Mouse (Mus musculus): ENCODE measurements at regions not wholly inside any gene's neighbourhood (a gene's known extent, or its start where the extent isn't known, plus 50 kb on each side); places are given as distances from the start of the nearest gene placed in this dataset.
A peak's percentile ranks its signal among the peaks of the same experiment; 100 is the strongest.

DNA sequence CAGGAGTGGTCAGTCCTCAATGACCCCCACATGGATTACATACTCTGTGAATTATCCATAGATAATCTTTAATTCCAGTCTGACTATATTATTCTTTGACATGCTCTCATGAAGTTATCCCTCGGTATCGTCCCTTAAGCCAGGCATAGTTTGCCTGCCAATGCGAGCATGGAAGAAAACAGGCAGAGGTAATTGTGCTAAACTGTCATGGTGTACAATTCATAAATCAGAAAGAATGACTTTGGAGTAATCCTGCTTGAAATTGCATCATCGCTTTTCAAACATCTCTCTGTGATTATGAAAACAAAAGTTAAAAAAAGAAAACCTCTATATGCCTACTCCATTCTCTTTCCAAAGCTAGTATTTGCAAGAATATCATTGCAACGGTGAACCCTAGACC, 307.9 kb upstream of the Ubash3b start:
- peak overlapping the region; percentile 82 for H3K27ac ChIP-seq
- H3K36me3 ChIP-seq, result no peaks in the 10 kb centered on the region
- peaks cover 19% of the 10 kb centered on the region for H3K4me1 ChIP-seq
- H3K9ac ChIP-seq, result no peak overlapping the region
- H3K4me3 ChIP-seq, result no peak overlapping the region
- WGBS, result 51% methylated on average over 5 of the region's 5 CpGs
- no peaks in the 10 kb centered on the region for H3K27me3 ChIP-seq
- ATAC-seq (ENCODE audit: insufficient number of reproducible peaks, low FRiP score, low TSS enrichment, low read depth), result no peak
- H3K9me3 ChIP-seq, result no peaks in the 10 kb centered on the region
- H3K4me2 ChIP-seq, result 0 out of 2 replicates have a peak overlapping the region, but pooled peaks have one; percentile 1

DNA sequence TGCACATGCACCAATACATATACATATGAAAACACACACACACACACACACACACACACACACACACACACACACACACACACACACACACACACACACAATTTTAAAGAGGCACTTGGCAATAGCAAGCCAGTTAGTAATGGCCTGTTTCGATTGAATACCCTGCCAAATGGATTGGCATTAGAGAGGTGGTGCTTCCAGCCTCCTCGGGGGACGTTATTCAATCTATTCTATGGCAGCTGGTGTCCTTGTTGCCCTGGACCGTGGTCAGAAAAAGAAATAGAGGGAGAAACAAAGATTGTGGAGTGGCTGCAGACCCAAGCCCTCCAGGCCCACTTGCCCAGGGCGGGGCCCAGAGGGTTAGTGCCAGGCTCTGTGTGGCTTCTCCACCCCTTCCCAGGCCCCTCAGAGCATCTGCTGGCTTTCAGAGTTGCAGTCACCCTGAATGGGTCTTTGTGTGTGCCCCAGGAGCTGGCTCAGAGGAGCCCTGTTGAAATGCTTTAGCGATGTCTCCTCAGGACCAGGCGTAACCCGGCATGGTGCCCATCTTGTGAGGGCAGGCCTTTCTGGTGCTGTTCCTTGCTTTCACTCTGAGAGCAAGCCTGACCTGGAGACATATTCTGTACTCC, 302.7 kb upstream of the Ubash3b start:
- no peaks in the 10 kb centered on the region for H3K27me3 ChIP-seq
- no peak overlapping the region for H3K4me2 ChIP-seq
- no peak; the same call in 1 of the 2 replicates for ATAC-seq (ENCODE audit: insufficient number of reproducible peaks, low FRiP score, low TSS enrichment, low read depth)
- H3K4me1 ChIP-seq, result peaks cover 12% of the 10 kb centered on the region
- H3K9ac ChIP-seq, result no peak overlapping the region
- WGBS, result 69% methylated on average over 8 of the region's 8 CpGs
- H3K9me3 ChIP-seq, result no peaks in the 10 kb centered on the region
- H3K4me3 ChIP-seq, result no peak overlapping the region
- H3K36me3 ChIP-seq, result no peaks in the 10 kb centered on the region
- H3K27ac ChIP-seq, result no peak overlapping the region

DNA sequence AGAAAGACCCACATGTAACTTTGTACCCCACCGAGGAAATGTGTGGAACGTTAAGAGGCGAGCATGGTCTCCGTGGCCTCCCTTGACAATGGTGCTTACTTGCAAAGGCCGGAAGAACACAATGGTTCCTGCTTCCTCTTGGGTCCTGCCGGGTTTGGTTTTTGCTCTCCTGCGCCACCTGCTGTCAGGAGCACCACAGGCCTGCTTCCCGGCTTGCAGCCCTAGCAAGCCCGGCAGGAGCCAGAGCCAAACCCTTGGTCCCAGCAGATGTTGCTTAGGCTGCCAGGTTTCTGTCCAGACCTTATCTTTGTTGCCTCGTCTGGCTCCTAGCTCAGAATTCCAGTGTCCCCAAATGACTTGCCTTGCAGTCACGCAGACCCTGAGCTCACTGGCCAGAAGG, 300.2 kb upstream of the Ubash3b start:
- WGBS, result 9% methylated on average over 11 of the region's 11 CpGs

DNA sequence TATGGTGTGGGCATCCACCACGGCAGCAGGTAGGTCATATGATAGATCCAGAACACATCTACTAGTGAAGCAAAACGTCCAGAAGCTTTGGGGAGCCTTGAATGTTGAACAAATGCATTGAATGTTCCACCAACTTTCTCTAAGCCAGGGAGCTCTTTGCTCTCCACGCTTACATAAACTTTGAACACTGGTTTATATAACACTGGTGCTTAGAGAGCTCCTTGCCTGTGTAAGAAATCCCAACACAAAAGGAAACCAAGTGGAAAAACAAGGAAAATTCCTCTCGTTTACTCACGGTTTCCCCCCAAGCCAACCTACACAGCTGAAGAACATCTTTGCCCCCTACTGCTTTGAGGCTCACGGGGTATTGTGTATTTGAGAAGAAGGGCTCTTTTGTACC, 299.2 kb upstream of the Ubash3b start:
- no peaks in the 10 kb centered on the region for H3K27me3 ChIP-seq
- no peaks in the 10 kb centered on the region for H3K9me3 ChIP-seq
- WGBS, result 79% methylated on average over 6 of the region's 6 CpGs
- no peaks in the 10 kb centered on the region for H3K36me3 ChIP-seq
- ATAC-seq (ENCODE audit: insufficient number of reproducible peaks, low FRiP score, low TSS enrichment, low read depth), result no peak
- H3K9ac ChIP-seq, result no peak overlapping the region
- no peak overlapping the region for H3K4me2 ChIP-seq
- peaks cover 10% of the 10 kb centered on the region for H3K4me1 ChIP-seq
- H3K4me3 ChIP-seq, result no peak overlapping the region
- H3K27ac ChIP-seq, result no peak overlapping the region

More for the DNA sequence above, 300.2 kb upstream of the Ubash3b start:
- ATAC-seq (ENCODE audit: insufficient number of reproducible peaks, low FRiP score, low TSS enrichment, low read depth), result peak; percentile 55; the same call in 1 of the 2 replicates
- H3K27ac ChIP-seq, result peak overlapping the region; percentile 69
- H3K4me3 ChIP-seq, result no peak overlapping the region
- peaks cover 10% of the 10 kb centered on the region for H3K4me1 ChIP-seq
- no peak overlapping the region for H3K9ac ChIP-seq
- no peak overlapping the region for H3K4me2 ChIP-seq
- H3K27me3 ChIP-seq, result no peaks in the 10 kb centered on the region
- H3K9me3 ChIP-seq, result no peaks in the 10 kb centered on the region
- no peaks in the 10 kb centered on the region for H3K36me3 ChIP-seq

DNA sequence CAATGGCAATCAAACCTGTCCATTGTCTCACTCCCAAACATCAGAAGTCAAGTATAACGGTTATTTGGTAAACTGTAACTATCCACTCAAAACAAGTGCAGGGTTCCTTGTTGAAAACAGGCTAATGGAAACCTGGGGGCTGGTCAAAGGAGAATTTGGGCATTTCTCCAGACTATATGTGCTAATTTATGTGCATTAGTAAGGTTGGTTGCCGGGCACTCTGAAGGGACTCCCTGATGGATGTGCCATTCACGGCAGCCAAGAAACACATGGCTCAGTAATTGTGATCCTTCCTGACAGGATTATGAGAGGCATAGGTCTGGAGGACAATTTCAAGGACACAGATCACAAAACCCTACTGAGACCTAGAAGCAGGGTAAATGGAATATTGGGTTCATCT, 295.5 kb upstream of the Ubash3b start:
- Histone ChIP-seq H3K4me2 (no peak overlapping the region), H3K9me3 (no peaks in the 10 kb centered on the region), H3K27me3 (no peaks in the 10 kb centered on the region), H3K36me3 (no peaks in the 10 kb centered on the region), H3K9ac (no peak overlapping the region), H3K27ac (no peak overlapping the region), H3K4me3 (no peak overlapping the region), H3K4me1 (peaks cover 7% of the 10 kb centered on the region)
- 67% methylated on average over 3 of the region's 3 CpGs for WGBS
- ATAC-seq (ENCODE audit: insufficient number of reproducible peaks, low FRiP score, low TSS enrichment, low read depth), result no peak

DNA sequence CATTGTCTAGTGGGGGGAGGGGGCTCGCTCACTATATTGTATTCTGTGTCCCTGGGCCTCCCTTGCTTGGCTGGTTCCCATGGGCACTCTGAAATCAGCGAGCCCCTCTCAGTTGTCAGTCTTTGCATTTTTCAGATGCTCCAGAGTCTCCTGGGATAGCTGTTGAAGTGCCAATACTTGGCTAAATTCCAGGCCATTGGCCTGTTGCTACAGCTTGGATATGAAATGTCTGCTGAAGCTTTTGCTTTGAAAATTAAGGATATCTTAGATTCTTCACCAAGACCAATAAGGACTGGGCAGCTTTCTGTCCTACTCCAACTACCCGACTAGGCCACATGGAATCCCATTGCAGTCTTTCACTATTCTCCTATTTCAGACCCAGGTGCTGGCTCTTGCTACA, 290.2 kb upstream of the Ubash3b start:
- ATAC-seq (ENCODE audit: insufficient number of reproducible peaks, low FRiP score, low TSS enrichment, low read depth), result no peak
- H3K36me3 ChIP-seq, result no peaks in the 10 kb centered on the region
- no peak overlapping the region for H3K4me3 ChIP-seq
- 74% methylated on average over 3 of the region's 3 CpGs for WGBS
- H3K27me3 ChIP-seq, result no peaks in the 10 kb centered on the region
- H3K4me1 ChIP-seq, result peaks cover 21% of the 10 kb centered on the region
- H3K4me2 ChIP-seq, result no peak overlapping the region
- H3K9ac ChIP-seq, result no peak overlapping the region
- no peak overlapping the region for H3K27ac ChIP-seq
- H3K9me3 ChIP-seq, result no peaks in the 10 kb centered on the region

DNA sequence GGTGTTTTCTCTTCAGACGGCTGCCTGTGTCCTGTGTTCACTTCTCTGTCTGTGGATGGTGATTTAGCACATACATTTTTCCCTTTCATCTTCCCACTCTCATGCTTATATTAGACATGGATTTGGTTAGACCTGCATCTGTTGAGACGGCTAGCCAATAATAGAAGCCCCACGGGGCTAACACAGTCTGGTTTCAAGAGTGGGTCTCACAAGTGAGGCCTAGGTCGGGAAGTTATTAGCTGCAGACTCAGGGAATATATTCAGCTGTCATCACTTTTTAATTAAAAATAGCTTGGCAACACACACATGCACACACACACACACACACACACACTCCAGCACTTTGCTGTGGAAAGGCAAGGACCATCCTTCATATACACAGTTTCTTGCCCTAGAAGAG, 287.7 kb upstream of the Ubash3b start:
- H3K4me3 ChIP-seq, result no peak overlapping the region
- no peaks in the 10 kb centered on the region for H3K9me3 ChIP-seq
- H3K36me3 ChIP-seq, result no peaks in the 10 kb centered on the region
- no peak overlapping the region for H3K9ac ChIP-seq
- WGBS, result 27% methylated on average over 4 of the region's 4 CpGs
- H3K4me2 ChIP-seq, result no peak overlapping the region
- peaks cover 25% of the 10 kb centered on the region for H3K4me1 ChIP-seq
- H3K27me3 ChIP-seq, result no peaks in the 10 kb centered on the region
- ATAC-seq (ENCODE audit: insufficient number of reproducible peaks, low FRiP score, low TSS enrichment, low read depth), result 0 out of 2 replicates have a peak, but pooled peaks have one; percentile 24
- no peak overlapping the region for H3K27ac ChIP-seq

DNA sequence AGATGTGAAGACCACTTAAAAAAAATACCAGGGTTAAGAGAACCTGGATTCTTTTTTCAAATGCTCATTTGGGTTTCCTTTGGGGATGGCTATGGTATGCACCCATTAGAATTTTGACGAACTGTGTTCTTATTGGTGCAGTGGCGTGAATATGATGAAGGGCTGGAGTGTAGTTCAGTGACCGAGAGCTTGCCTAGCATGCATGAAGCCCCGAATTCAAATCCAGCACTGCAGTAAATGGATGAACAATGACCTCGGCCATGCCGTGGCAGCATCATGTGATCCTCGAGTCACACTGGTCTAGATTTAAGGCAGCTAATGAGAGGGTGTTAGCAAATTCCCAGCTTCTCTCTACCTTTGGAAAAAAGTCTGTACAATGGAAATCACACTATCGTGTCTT, 286.4 kb upstream of the Ubash3b start:
- H3K9me3 ChIP-seq, result no peaks in the 10 kb centered on the region
- H3K9ac ChIP-seq, result no peak overlapping the region
- peak overlapping the region; percentile 86 for H3K27ac ChIP-seq
- WGBS, result 56% methylated on average over 8 of the region's 8 CpGs
- H3K4me1 ChIP-seq, result peaks cover 25% of the 10 kb centered on the region
- H3K4me2 ChIP-seq, result peak overlapping the region; percentile 24; the same call in 1 of the 2 replicates
- 0 out of 2 replicates have a peak, but pooled peaks have one; percentile 14 for ATAC-seq (ENCODE audit: insufficient number of reproducible peaks, low FRiP score, low TSS enrichment, low read depth)
- H3K4me3 ChIP-seq, result no peak overlapping the region
- H3K36me3 ChIP-seq, result no peaks in the 10 kb centered on the region
- no peaks in the 10 kb centered on the region for H3K27me3 ChIP-seq

DNA sequence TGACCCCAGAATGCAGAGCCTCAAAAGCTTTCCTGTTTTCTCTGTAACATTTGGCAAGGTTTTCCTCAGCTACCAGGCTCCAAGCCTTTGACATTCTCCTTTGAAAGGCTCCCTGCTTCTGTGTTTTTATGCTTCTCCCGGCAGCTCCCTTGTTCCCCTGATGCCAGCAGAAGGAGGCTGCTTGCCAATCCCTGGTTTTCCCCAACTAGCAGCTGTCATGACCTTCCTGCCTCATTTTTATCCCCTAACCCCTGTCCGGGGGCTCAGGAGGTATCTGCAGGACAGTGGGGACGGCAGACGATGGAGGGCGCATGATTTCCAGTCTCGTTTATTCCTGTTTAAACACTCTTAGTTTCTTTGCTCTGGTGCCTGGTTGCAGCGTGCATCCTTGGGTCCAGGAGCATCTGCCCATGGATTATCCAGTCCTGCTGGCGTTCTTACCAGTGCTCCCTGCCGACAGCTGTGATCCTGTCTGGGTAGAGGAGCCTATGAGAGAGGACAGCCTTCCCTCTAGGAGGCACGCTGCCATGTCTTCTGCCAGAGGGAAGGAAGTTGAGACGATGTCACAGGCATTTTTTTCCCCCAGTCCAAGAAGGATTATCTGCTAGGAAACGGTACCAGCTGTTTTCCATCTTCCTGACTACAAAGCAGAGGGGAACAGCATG, 285.8 kb upstream of the Ubash3b start:
- Histone ChIP-seq H3K27me3 (no peaks in the 10 kb centered on the region), H3K9ac (no peak overlapping the region), H3K4me1 (peaks cover 25% of the 10 kb centered on the region), H3K4me3 (no peak overlapping the region; the same call in 1 of the 2 replicates), H3K36me3 (no peaks in the 10 kb centered on the region), H3K27ac (peak overlapping the region; percentile 86), H3K4me2 (peak overlapping the region; percentile 24), H3K9me3 (no peaks in the 10 kb centered on the region)
- 21% methylated on average over 12 of the region's 12 CpGs for WGBS
- peak; percentile 52; the same call in 1 of the 2 replicates for ATAC-seq (ENCODE audit: insufficient number of reproducible peaks, low FRiP score, low TSS enrichment, low read depth)

DNA sequence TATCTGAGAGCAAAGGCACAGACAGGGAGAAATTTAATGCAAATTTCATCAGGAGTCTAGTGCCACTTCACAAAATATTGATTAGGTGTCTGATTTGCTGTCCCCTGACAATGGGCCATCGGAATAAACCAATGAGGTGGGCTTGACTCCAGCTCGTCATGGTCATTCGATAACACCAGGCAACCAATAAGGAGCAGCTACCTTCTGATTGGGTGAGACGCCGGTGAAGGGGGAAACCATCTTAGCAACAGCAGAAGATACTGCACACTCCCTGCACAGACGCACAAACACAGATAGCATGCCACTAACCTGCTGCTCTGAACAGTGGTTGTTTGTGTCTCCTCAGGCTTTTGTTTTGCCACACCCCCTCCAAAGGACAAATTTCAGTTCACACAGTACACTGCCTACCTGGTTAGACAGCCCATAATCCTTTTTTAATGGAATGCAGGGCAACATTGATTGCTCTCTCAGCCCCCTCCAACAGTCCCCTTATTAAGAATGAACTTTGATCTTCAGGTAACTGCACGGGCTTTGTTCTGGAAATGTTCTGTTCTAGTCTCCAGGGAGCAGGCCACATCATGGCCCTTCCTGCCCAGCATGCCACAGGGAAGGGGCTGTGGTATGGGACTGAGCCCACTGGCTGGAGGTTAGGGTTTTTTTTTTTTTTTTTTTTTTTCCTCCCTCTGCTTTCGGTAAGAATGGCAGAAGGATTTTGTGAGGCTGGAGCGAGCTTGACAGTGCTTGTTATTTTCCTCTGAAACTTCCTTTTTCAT, 285.1 kb upstream of the Ubash3b start:
- no peaks in the 10 kb centered on the region for H3K9me3 ChIP-seq
- no peak overlapping the region for H3K4me2 ChIP-seq
- H3K36me3 ChIP-seq, result no peaks in the 10 kb centered on the region
- H3K4me3 ChIP-seq, result no peak overlapping the region; the same call in 1 of the 2 replicates
- WGBS, result 47% methylated on average over 9 of the region's 9 CpGs
- H3K9ac ChIP-seq, result no peak overlapping the region
- H3K27me3 ChIP-seq, result no peaks in the 10 kb centered on the region
- H3K27ac ChIP-seq, result peak overlapping the region; percentile 86
- peaks cover 25% of the 10 kb centered on the region for H3K4me1 ChIP-seq
- ATAC-seq (ENCODE audit: insufficient number of reproducible peaks, low FRiP score, low TSS enrichment, low read depth), result no peak

DNA sequence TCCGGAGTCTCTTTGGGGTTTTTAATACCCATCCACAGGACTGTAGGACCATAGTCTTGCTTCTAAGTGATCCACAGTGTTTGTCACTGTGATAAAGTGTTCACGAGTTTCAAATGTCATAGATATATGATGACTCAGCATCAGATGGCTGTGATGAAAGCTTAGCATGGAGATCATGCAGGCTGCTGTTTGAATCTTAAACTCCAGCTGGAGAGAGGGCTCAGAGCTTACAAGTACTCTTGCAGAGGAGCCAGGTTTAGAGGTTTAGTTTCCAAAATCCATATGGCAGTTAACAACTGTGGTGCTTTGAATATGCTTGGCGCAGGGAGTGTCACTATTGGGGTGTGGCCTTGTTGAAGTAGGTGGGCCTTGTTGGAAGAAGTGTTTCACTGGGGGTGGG, 280.9 kb upstream of the Ubash3b start:
- Histone ChIP-seq H3K4me1 (peaks cover 11% of the 10 kb centered on the region), H3K9me3 (peaks cover 9% of the 10 kb centered on the region), H3K27me3 (no peaks in the 10 kb centered on the region), H3K4me3 (no peak overlapping the region), H3K27ac (no peak overlapping the region), H3K4me2 (no peak overlapping the region), H3K9ac (no peak overlapping the region), H3K36me3 (no peaks in the 10 kb centered on the region)
- no peak for ATAC-seq (ENCODE audit: insufficient number of reproducible peaks, low FRiP score, low TSS enrichment, low read depth)
- WGBS, result 83% methylated on average over 3 of the region's 3 CpGs

DNA sequence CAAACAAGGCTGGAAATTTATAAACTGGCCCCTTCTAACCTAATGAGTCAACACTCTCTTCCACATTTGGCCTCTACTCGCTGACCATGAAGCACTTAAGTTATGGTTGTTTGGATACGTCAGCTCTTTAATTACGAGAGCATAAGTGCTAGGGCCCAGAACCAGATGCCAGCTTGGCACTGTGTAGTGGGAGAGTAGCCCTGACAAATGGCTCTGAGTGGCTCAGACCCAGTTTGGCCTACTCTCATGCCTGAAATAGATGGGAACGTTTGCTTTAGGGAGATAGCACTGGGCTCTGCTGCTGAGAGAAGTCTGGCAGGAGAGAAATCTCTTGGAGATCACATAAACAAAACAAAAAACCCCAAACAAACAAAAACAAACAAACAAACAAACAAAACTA, 278.5 kb upstream of the Ubash3b start:
- Histone ChIP-seq H3K4me1 (no peaks in the 10 kb centered on the region), H3K9me3 (peaks cover 9% of the 10 kb centered on the region), H3K27me3 (no peaks in the 10 kb centered on the region), H3K36me3 (no peaks in the 10 kb centered on the region), H3K4me3 (no peak overlapping the region), H3K9ac (no peak overlapping the region), H3K27ac (no peak overlapping the region), H3K4me2 (no peak overlapping the region)
- ATAC-seq (ENCODE audit: insufficient number of reproducible peaks, low FRiP score, low TSS enrichment, low read depth), result no peak
- 73% methylated on average over 4 of the region's 4 CpGs for WGBS
